Mouse (Mus musculus) midbrain, embryonic 10.5 days (tissue): Measurements from ENCODE around the gene Erich6. TPM values are rescaled to one million over a fixed set of nuclear protein-coding genes. Genes with fewer than 3 reads are reported as not detected.

ENCODE experiments used
- DNase-seq: peaks from one replicate; pipeline ENCODE4 v3.0.0-alpha.2; 2017; ENCODE audit warnings: low spot score
- H3K27ac ChIP-seq: fragments of 300-500 bp; sonication (generic); replicated peaks from 2 replicates; pipeline ENCODE4 v1.5.1; 2016; ENCODE audit warnings: mild to moderate bottlenecking
- H3K27me3 ChIP-seq: fragments of 300-500 bp; sonication (generic); 2 replicates; pipeline ENCODE4 v1.6.1; 2016; ENCODE audit warnings: low read depth, mild to moderate bottlenecking; ENCODE audit not compliant: poor library complexity, severe bottlenecking
- H3K36me3 ChIP-seq: fragments of 300-500 bp; sonication (generic); 2 replicates; pipeline ENCODE4 v1.6.1; 2016; ENCODE audit warnings: mild to moderate bottlenecking, moderate library complexity
- H3K4me1 ChIP-seq: fragments of 300-500 bp; sonication (generic); 2 replicates; pipeline ENCODE4 v1.6.1; 2016
- H3K4me3 ChIP-seq: fragments of 300-500 bp; sonication (generic); 2 replicates; pipeline ENCODE4 v1.5.1; 2016; ENCODE audit warnings: mild to moderate bottlenecking, moderate library complexity
- H3K9me3 ChIP-seq: fragments of 300-500 bp; sonication (generic); replicated peaks from 2 replicates; pipeline ENCODE4 v1.6.1; 2016; ENCODE audit warnings: mild to moderate bottlenecking
- WGBS: fragments of 180-500 bp; shearing (Covaris S2); methylation state at CpG from one replicate; pipeline ENCODE4 v1.1.7; 2016; 5-methylcytosine and 5-hydroxymethylcytosine counted together
- polyA plus RNA-seq: library from polyadenylated mRNA; unstranded; fragments of >200 nt; fragmentation: Nextera tagmentation; extraction: Ambion mirVana; gene quantifications from 2 replicates; pipeline ENCODE4 v1.2.1, GENCODE M21; 2016

Erich6 gene
- polyA plus RNA-seq, 1 experiment from 2014 or later = 0.05 TPM

GRCm38 (mm10) chr3:58576137-58577066 lies 60.6 kb downstream of the Erich6 start, which contains the start of gene Selenot:
Gene Selenot (plus strand): TSS chr3:58576636.
- peaks cover 28% of the 10 kb centered on the region for H3K36me3 ChIP-seq
- H3K9me3 ChIP-seq = no peaks in the 10 kb centered on the region
- H3K4me3 ChIP-seq = peak within 1 kb of the TSS; percentile 96
- no peaks in the 10 kb centered on the region for H3K27me3 ChIP-seq
- 2% methylated on average over 59 of the region's 59 CpGs for WGBS
- H3K27ac ChIP-seq = peak within 1 kb of the TSS; percentile 99
- H3K4me1 ChIP-seq = peaks cover 6% of the 10 kb centered on the region; the same call in 1 of the 2 replicates
- DNase-seq = peak; percentile 98

- Histone ChIP-seq H3K4me1 (no peaks in the 10 kb centered on the region), H3K36me3 (no peaks in the 10 kb centered on the region), H3K27ac (no peak overlapping the region), H3K4me3 (no peak overlapping the region), H3K27me3 (no peaks in the 10 kb centered on the region), H3K9me3 (no peaks in the 10 kb centered on the region)
- WGBS = 86% methylated on average over 3 of the region's 3 CpGs
- no peak for DNase-seq
Measured at GRCm38 (mm10) chr3:58570821-58571220, 66.2 kb downstream of the Erich6 start.

Other genes with a start within 250 kb of the Erich6 start
- gene Tsc22d2, start 222.5 kb downstream of the Erich6 start, polyA plus RNA-seq = 7.0 and 7.4 TPM in 2 replicates
- gene Eif2a, start 111.4 kb downstream of the Erich6 start, polyA plus RNA-seq = 56.0 and 56.3 TPM in 2 replicates
- 136 and 143 TPM in 2 replicates for gene Serp1, start 111.3 kb downstream of the Erich6 start, polyA plus RNA-seq
- 16.5 and 17.1 TPM in 2 replicates for gene Selenot, start 60.6 kb downstream of the Erich6 start, polyA plus RNA-seq
- gene Siah2, start 55.2 kb upstream of the Erich6 start, polyA plus RNA-seq = 2.7 and 2.8 TPM in 2 replicates
- not detected in 2 replicates for gene Mindy4b-ps, start 185.1 kb upstream of the Erich6 start, polyA plus RNA-seq
- gene Clrn1, start 248.1 kb upstream of the Erich6 start, polyA plus RNA-seq = 0.12 and 0.52 TPM in 2 replicates